Mouse (Mus musculus) spleen, postnatal 14 days (tissue): ENCODE data around the gene Srgap2.

Experiments used
- DNase-seq, 2 experiments: peaks; one replicate each; pipeline ENCODE4 v3.0.0; 2021 to 2022; ENCODE audit warnings: low spot score in 2 of 2

The Srgap2 gene

GRCm38 (mm10) chr1:131345422-131346419 is 181.4 kb downstream of the Srgap2 start:
- DNase-seq = no peak

DNA sequence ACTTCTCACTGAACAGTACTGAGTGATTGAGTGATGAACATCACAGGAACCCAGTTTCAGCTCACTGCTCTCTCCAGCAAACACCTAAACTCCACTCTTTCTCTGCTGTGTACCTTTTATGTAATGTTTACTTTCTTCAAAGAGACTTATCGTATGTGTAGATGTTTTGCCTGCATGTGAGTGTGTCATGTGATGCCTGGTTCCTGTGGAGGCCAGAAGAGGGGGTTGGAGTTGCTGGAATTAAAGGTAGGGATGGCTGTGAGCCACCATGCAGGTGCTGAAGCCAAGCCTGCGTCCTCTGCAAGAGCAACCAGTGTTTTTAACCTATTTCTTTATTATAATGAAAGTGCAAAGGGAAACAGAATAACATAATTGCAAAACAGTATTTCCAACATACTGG is 182.5 kb downstream of the Srgap2 start:
- no peak for DNase-seq

- DNase-seq = no peak
Observed at GRCm38 (mm10) chr1:131336017-131336416, 191.1 kb downstream of the Srgap2 start.

DNA sequence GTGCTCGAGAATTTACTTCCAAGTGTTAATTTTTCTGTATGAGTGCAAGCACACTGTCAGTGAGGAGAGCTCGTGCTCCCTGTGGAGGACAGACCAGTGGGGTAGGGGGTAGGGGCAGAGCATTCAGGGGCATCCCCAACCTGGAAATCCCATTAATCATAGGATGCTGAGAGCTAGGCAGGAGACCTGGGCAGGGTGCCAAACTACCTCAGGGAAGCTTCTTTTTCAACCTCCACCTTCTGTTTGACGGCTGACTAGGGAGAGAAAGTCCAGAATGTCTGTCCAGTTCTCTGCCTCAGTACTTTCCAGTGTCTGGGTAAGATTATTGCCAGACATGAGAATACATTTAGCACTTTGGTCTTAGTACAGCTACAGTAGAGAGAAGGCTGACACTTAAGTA is 191.5 kb downstream of the Srgap2 start:
- DNase-seq = no peak

DNA sequence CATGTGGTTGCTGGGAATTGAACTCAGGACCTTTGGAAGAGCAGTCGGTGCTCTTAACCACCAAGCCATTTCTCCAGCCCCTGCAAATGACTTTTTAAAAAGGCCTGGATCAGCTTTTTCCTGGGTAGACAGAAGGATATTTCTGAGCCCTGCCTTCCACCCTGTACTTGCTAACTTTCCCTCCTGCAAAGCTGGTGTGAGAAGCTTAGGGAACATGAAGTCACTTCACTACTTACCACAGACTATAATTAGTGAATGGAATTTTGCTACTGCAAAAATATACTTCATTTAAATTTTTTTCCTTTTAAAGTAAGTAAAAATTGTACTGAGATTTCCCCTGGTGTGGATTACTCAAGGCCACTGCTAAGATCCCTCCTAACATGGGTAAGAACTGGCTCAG is 196.0 kb downstream of the Srgap2 start:
- DNase-seq = no peak

- peak in 1 of 2 experiments; percentile 22 for DNase-seq
Observed at GRCm38 (mm10) chr1:131329093-131329492, 198.1 kb downstream of the Srgap2 start.

DNA sequence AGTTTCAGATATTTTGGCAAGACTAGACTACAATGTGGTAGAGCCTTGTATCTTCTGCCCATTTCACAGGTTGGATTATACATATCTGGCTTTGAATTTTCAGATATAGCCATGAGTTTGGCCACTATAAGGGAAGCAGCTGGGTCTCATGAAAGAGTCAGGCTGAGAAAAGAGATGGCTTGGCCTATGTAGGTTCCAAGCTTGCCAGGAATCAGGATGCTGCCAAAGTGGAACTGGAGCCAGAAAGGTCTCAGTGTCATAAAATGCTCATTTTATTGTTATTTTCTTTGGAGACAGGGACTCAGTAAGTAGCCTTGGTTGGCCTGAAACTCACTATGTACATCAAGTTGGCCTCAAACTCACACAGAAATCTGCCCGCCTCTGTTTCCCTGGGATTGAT is 200.0 kb downstream of the Srgap2 start:
- no peak for DNase-seq

- DNase-seq = no peak
Observed at GRCm38 (mm10) chr1:131324816-131325463, 202.2 kb downstream of the Srgap2 start.

DNA sequence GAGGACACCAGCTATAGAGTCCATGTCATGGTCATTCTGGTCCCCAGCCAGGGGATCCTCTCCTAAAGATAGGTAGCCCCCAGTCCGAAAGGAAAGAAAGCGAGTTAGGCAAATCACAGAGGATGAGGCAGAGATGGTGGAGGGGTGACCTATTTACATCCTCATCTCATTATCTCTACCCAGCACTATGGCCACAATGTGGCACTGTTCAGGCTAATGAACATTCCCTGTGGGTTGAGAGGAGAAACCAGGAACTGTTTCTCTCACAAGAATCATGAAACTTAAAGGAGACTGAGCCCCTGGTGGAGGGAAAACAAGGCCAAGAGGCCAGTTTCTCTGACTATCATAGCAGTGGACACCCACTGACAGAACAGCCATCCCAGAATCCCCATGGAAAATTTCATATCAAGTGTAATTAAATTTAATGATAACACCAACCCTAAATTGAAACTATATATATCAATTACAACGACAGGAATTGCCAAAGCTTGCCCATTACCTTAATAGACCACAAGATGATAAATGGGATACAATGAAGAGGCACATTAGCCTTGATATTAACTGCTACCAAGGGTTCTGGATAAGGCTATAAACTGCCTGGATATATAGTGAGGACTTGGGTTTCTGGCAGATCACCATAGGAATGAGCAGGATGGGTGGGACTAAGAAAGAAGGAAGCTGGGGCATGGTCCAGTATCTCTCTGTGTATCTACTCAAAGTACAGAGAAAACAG is 207.4 kb downstream of the Srgap2 start:
- no peak for DNase-seq

GRCm38 (mm10) chr1:131318397-131318796 is 208.8 kb downstream of the Srgap2 start:
- no peak for DNase-seq

- DNase-seq = no peak
Observed at GRCm38 (mm10) chr1:131317625-131318024, 209.5 kb downstream of the Srgap2 start.

DNA sequence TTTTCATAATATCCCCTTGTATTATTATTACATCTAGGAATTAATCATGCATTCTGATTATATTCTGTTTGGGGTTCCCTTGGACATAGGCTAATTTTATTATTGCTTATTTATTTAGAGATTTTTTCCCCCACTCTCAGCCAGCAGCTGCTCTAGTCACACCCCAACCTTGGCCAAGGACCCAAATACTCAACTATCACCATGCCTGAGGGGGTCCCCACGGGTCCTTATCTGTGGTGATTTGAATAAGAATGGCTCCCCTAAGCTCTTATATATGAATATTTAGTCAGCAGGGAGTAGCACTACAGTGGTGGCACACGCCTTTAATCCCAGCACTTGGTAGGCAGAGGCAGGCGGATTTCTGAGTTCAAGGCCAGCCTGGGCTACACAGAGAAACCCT is 215.9 kb downstream of the Srgap2 start:
- no peak for DNase-seq

DNA sequence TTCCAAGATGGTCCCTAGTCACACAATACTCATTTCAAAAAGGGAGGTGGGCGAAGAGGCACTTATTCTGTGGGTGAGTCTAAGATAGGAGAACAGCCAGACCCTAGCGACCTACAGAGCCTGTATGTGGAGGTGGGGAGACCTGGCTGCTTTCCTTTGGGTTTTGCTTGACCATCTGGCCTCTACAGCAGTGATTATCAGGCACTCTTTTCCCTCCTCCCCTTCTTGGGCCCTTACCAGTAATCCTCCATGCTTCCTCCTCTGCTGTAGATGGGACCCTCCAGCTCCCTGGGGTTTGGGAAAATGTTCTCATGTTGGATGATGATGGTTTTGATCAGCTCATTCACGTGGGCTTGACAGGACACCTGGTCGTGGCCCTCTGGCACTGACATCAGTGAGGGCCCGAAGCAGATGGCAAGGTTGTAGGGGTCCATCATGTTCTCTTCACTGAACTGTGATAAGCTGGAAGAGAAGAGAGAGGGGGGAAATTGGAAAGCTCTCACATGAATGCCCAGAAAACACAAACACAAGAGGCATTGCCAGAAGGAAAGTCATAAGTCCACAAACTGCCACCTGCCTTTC is 216.8 kb downstream of the Srgap2 start:
- no peak for DNase-seq

DNA sequence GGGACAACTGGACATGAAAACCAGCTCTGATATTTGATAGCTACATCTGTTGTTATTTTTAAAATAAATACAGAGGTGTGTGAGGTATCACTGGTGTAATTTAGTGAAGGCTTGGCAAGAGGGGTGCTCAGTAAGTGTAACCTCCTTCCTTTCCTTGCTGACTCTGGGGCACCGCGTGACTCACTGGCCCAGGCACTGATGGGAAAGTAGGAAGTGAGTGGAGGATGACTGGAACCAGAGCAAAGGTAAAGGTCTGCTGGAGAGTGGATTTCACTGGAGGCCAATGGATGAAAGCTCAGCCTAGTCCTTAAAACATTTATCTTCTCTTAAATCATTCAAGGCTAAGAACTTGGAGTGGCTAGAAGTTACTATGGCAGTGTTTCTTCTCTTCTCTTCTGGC is 226.4 kb downstream of the Srgap2 start:
- no peak for DNase-seq

DNA sequence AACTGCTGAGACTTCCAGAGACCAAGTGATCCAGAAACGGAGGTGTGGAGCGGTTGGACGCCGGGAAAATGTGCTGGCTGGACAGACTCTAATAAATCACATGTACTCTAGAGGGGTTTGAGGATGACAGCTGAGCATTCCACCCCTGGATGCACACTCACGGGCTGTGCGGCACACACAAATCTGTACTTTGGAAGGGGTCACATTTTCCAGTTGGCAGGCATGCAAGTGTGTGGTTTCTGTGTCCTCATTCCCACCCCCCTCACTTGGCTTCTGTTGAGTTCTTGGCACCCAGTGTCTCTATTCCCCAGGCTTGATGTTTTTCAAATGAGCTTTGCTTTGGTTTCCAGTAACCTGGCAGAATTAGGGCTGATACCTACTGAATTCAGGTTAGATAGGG is 227.4 kb downstream of the Srgap2 start:
- DNase-seq = no peak

- no peak for DNase-seq
Observed at GRCm38 (mm10) chr1:131299240-131299639, 227.9 kb downstream of the Srgap2 start.

- DNase-seq = no peak
Observed at GRCm38 (mm10) chr1:131298171-131298570, 229.0 kb downstream of the Srgap2 start.

DNA sequence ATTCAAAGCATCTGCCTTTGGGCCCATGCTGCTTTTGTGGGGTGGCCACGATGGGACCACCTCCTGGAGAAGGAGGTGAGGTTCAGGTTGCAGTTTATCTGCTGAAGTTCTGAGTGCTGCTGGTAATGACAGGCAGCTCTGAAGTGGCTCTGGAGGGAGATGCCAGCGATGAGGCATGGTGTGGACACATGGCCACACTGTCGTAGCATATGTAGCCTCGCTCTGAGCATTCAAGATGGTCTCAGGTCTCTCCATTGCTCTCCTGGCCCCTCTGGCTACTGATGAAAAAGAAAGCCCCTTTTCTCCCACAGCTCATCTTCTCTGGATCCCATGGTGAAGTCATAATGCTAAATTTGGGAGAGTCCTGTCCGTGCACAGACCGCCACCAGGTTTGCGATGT is 230.4 kb downstream of the Srgap2 start:
- DNase-seq = no peak

GRCm38 (mm10) chr1:131295200-131295599 is 232.0 kb downstream of the Srgap2 start:
- no peak for DNase-seq

DNA sequence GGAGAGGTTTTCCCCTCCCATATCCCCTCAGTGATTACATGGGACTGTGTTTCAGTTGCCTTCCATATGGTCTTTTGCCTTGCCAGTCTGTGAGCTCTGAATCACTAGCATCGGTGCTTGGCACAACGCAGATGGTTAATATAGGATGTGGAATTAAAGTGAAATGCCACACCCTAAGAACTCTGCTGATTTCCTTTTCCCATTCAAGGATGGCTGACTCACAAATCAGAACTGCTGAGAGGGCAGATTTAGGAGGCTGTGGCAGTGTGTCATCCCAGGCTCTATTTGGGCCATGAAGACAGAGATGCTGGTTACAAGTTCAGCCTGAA is 233.3 kb downstream of the Srgap2 start:
- no peak for DNase-seq

DNA sequence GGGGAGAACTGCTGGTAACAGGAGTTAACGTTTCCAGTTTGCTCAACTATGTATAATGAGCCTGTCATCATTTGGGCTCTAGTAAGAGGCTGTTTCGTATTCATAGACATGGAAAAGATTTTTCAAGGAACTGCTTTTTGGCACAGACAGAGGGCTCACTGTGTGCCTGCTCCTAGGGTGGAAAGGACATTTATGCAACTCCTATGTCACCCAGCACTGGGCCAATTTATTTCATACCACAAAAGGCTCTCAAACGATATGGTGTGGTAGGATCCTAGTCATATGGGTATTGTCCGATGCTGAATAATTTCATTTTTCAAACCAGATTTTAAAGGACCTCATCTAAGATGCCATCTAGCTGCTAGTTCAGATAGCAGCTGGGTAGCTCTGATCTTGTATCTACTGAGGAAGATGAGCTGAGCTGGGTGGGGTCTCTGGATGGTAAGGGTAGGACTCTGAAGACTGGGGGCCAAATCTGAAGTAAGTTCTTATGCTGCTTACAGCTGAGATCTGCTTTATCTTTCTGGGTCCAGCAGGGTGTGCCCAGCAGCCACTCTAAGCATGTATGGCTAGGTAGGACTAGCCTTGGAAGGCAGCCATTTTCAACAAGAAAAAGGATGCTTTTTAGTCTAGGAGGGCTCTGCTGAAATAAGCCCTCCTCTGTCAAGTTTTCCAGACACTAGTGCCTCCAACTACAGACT is 233.8 kb downstream of the Srgap2 start:
- no peak for DNase-seq
